Mouse (Mus musculus) lung, postnatal 0 days (tissue): Measurements from ENCODE around the gene Gcnt2. TPM values are rescaled to one million over a fixed set of nuclear protein-coding genes. Genes with fewer than 3 reads are reported as not detected.

Source experiments
- ATAC-seq: fragments of 200-750 bp; cut with Nextera tagmentation; 2 replicates; pipeline ENCODE4 v1.8.0; 2017; ENCODE audit warnings: moderate library complexity
- DNase-seq: peaks from one replicate; pipeline ENCODE4 v3.0.0-alpha.2; 2016; ENCODE audit warnings: low spot score
- H3K27ac ChIP-seq: fragments of 300-500 bp; sonication (generic); 2 replicates; pipeline ENCODE4 v1.5.1; 2014; ENCODE audit warnings: antibody characterized with exemption, mild to moderate bottlenecking, low read length, mixed read lengths
- H3K27me3 ChIP-seq: fragments of 300-500 bp; sonication (generic); replicated peaks from 2 replicates; pipeline ENCODE4 v1.6.1; 2014; ENCODE audit warnings: low read length, mixed read lengths; ENCODE audit not compliant: insufficient read depth
- H3K36me3 ChIP-seq: fragments of 300-500 bp; sonication (generic); 2 replicates; pipeline ENCODE4 v1.6.1; 2014; ENCODE audit warnings: low read length, mixed read lengths; ENCODE audit not compliant: insufficient read depth
- H3K4me1 ChIP-seq: fragments of 300-500 bp; sonication (generic); 2 replicates; pipeline ENCODE4 v1.6.1; 2014; ENCODE audit warnings: antibody characterized with exemption, low read depth, low read length, mixed read lengths; ENCODE audit not compliant: insufficient read depth
- H3K4me2 ChIP-seq: fragments of 300-500 bp; sonication (generic); replicated peaks from 2 replicates; pipeline ENCODE4 v1.6.1; 2014; ENCODE audit warnings: low read depth, mild to moderate bottlenecking, low read length, moderate library complexity, mixed read lengths
- H3K4me3 ChIP-seq: fragments of 300-500 bp; sonication (generic); 2 replicates; pipeline ENCODE4 v1.5.1; 2014; ENCODE audit warnings: low read depth, low read length
- H3K9ac ChIP-seq: fragments of 300-500 bp; sonication (generic); replicated peaks from 2 replicates; pipeline ENCODE4 v1.6.1; 2014; ENCODE audit warnings: low read depth, mild to moderate bottlenecking
- H3K9me3 ChIP-seq: fragments of 300-500 bp; sonication (generic); 2 replicates; pipeline ENCODE4 v1.6.1; 2016; ENCODE audit warnings: low read length, mixed read lengths
- CTCF ChIP-seq: IDR thresholded peaks from 2 replicates; pipeline ENCODE4 v1.5.1; 2016; ENCODE audit warnings: antibody characterized with exemption, mild to moderate bottlenecking
- EP300 ChIP-seq: IDR thresholded peaks from 2 replicates; pipeline ENCODE4 v1.6.1; 2016; ENCODE audit warnings: antibody characterized with exemption, mild to moderate bottlenecking, control low read depth
- WGBS: fragments of 180-500 bp; shearing (Covaris S2); extraction: QIAGEN DNeasy Blood & Tissue Kit; methylation state at CpG from one replicate; pipeline ENCODE4 v1.1.7; 2014; 5-methylcytosine and 5-hydroxymethylcytosine counted together
- polyA plus RNA-seq: library from polyadenylated mRNA; unstranded; fragments of >200 nt; fragmentation: Nextera tagmentation; extraction: Ambion mirVana; gene quantifications from 2 replicates; pipeline ENCODE4 v1.2.1, GENCODE M21; 2015

The Gcnt2 gene
- polyA plus RNA-seq, 1 experiment from 2014 or later = 10.9 TPM

GRCm38 (mm10) chr13:40844144-40844543 is 15.4 kb upstream of the Gcnt2 start:
- Histone ChIP-seq H3K27ac (no peak overlapping the region), H3K4me2 (no peak overlapping the region), H3K4me1 (no peaks in the 10 kb centered on the region), H3K9ac (no peak overlapping the region), H3K27me3 (no peaks in the 10 kb centered on the region), H3K9me3 (no peaks in the 10 kb centered on the region), H3K4me3 (no peak overlapping the region), H3K36me3 (no peaks in the 10 kb centered on the region)
- 86% methylated on average over 5 of the region's 5 CpGs for WGBS
- ATAC-seq (no peak), DNase-seq (no peak)
- TF ChIP-seq CTCF (no peak), EP300 (no peak)

GRCm38 (mm10) chr13:40845951-40846350 is 13.6 kb upstream of the Gcnt2 start:
- Histone ChIP-seq H3K4me2 (no peak overlapping the region), H3K36me3 (no peaks in the 10 kb centered on the region), H3K9ac (no peak overlapping the region), H3K4me3 (no peak overlapping the region), H3K27ac (no peak overlapping the region), H3K9me3 (no peaks in the 10 kb centered on the region), H3K4me1 (no peaks in the 10 kb centered on the region), H3K27me3 (no peaks in the 10 kb centered on the region)
- TF ChIP-seq CTCF = no peak
- TF ChIP-seq EP300 = no peak
- 35% methylated on average over 6 of the region's 6 CpGs for WGBS
- ATAC-seq (no peak), DNase-seq (no peak)

- H3K4me2 ChIP-seq = no peak overlapping the region
- no peaks in the 10 kb centered on the region for H3K27me3 ChIP-seq
- H3K9me3 ChIP-seq = no peaks in the 10 kb centered on the region
- 59% methylated on average over 9 of the region's 9 CpGs for WGBS
- H3K4me3 ChIP-seq = no peak overlapping the region
- TF ChIP-seq CTCF (peak; percentile 50), EP300 (no peak)
- H3K36me3 ChIP-seq = no peaks in the 10 kb centered on the region
- no peaks in the 10 kb centered on the region for H3K4me1 ChIP-seq
- H3K27ac ChIP-seq = no peak overlapping the region
- no peak overlapping the region for H3K9ac ChIP-seq
- ATAC-seq (no peak), DNase-seq (no peak)
These were observed 13.2 kb upstream of the Gcnt2 start for GRCm38 (mm10) chr13:40846375-40846774.

GRCm38 (mm10) chr13:40847898-40848297 is 11.7 kb upstream of the Gcnt2 start:
- TF ChIP-seq EP300 (no peak), CTCF (no peak)
- H3K4me2 ChIP-seq = no peak overlapping the region
- no peak overlapping the region for H3K27ac ChIP-seq
- ATAC-seq = no peak
- no peak for DNase-seq
- no peak overlapping the region for H3K9ac ChIP-seq
- 53% methylated on average over 4 of the region's 4 CpGs for WGBS
- H3K27me3 ChIP-seq = no peaks in the 10 kb centered on the region
- no peaks in the 10 kb centered on the region for H3K36me3 ChIP-seq
- no peaks in the 10 kb centered on the region for H3K9me3 ChIP-seq
- H3K4me3 ChIP-seq = no peak overlapping the region
- H3K4me1 ChIP-seq = no peaks in the 10 kb centered on the region

GRCm38 (mm10) chr13:40850686-40851085 is 8.9 kb upstream of the Gcnt2 start:
- Histone ChIP-seq H3K9me3 (no peaks in the 10 kb centered on the region), H3K4me1 (peaks cover 3% of the 10 kb centered on the region; the same call in 1 of the 2 replicates), H3K36me3 (no peaks in the 10 kb centered on the region), H3K4me3 (no peak overlapping the region), H3K4me2 (no peak overlapping the region), H3K9ac (no peak overlapping the region), H3K27ac (no peak overlapping the region), H3K27me3 (no peaks in the 10 kb centered on the region)
- DNase-seq (no peak), ATAC-seq (no peak)
- 77% methylated on average over 6 of the region's 6 CpGs for WGBS
- TF ChIP-seq CTCF (no peak), EP300 (no peak)

GRCm38 (mm10) chr13:40851281-40851680 is 8.3 kb upstream of the Gcnt2 start:
- DNase-seq = no peak
- H3K9me3 ChIP-seq = no peaks in the 10 kb centered on the region
- H3K4me1 ChIP-seq = peaks cover 3% of the 10 kb centered on the region; the same call in 1 of the 2 replicates
- H3K27ac ChIP-seq = no peak overlapping the region
- no peak overlapping the region for H3K4me2 ChIP-seq
- 87% methylated on average over 7 of the region's 7 CpGs for WGBS
- TF ChIP-seq EP300 (no peak), CTCF (no peak)
- H3K36me3 ChIP-seq = no peaks in the 10 kb centered on the region
- H3K27me3 ChIP-seq = no peaks in the 10 kb centered on the region
- no peak for ATAC-seq
- no peak overlapping the region for H3K4me3 ChIP-seq
- no peak overlapping the region for H3K9ac ChIP-seq

GRCm38 (mm10) chr13:40851961-40852360 is 7.6 kb upstream of the Gcnt2 start:
- Histone ChIP-seq H3K9me3 (no peaks in the 10 kb centered on the region), H3K4me2 (no peak overlapping the region), H3K36me3 (no peaks in the 10 kb centered on the region), H3K27me3 (no peaks in the 10 kb centered on the region), H3K9ac (no peak overlapping the region), H3K4me1 (peaks cover 3% of the 10 kb centered on the region; the same call in 1 of the 2 replicates), H3K4me3 (no peak overlapping the region), H3K27ac (no peak overlapping the region)
- WGBS = 73% methylated on average over 13 of the region's 13 CpGs
- TF ChIP-seq EP300 = no peak
- TF ChIP-seq CTCF = no peak
- DNase-seq = no peak
- ATAC-seq = no peak
